Mouse (Mus musculus) v-Abl transformed pro-B cells (cell line): ENCODE measurements around the gene Cfl1.

ENCODE experiments used
- in situ Hi-C, 2 experiments: fragments of 400-800 bp; cut with MboI; formaldehyde crosslinking; loops; one replicate each; pipeline ENCODE4 v1.15.1; 2025; ENCODE audit not compliant: unreplicated experiment in 2 of 2

The Cfl1 gene

GRCm38 (mm10) chr19:5463791-5464562, 26.3 kb upstream of the Cfl1 start:
- in situ Hi-C loops, result no loop called here

- in situ Hi-C loops, result no loop called here
Measured at GRCm38 (mm10) chr19:5465037-5465436, 25.2 kb upstream of the Cfl1 start.

- in situ Hi-C loops, result no loop called here
Measured at GRCm38 (mm10) chr19:5466916-5467500, 23.2 kb upstream of the Cfl1 start.

GRCm38 (mm10) chr19:5468374-5468773, 21.9 kb upstream of the Cfl1 start, which contains the start of gene Ctsw:
Ctsw (minus strand) TSS chr19:5468507.
- in situ Hi-C loops, result no loop called here

- in situ Hi-C loops, result loop anchor here in 1 of 2 experiments (10.0 kb wide), 1 partner anchor 93 kb away; the partner anchor contains the start of genes Ap5b1 and Ovol1
Measured at GRCm38 (mm10) chr19:5471846-5472245, 18.4 kb upstream of the Cfl1 start.

GRCm38 (mm10) chr19:5472857-5473256, 17.4 kb upstream of the Cfl1 start:
- in situ Hi-C loops, result loop anchor here in 1 of 2 experiments (10.0 kb wide), 1 partner anchor 92 kb away; the partner anchor contains the start of genes Ap5b1 and Ovol1

GRCm38 (mm10) chr19:5473720-5474119, 16.5 kb upstream of the Cfl1 start, which contains the start of gene Efemp2:
Efemp2 (plus strand) TSS chr19:5473954.
- in situ Hi-C loops, result loop anchor here in 1 of 2 experiments (10.0 kb wide), 1 partner anchor 91 kb away; the partner anchor contains the start of genes Ap5b1 and Ovol1

GRCm38 (mm10) chr19:5474281-5475068, 15.8 kb upstream of the Cfl1 start:
- in situ Hi-C loops, result loop anchor here in 1 of 2 experiments (10.0 kb wide), 1 partner anchor 90 kb away; the partner anchor contains the start of genes Ap5b1 and Ovol1

GRCm38 (mm10) chr19:5475069-5475714, 15.1 kb upstream of the Cfl1 start:
- in situ Hi-C loops, result loop anchor here in 1 of 2 experiments (10.0 kb wide), 1 partner anchor 90 kb away; the partner anchor contains the start of genes Ap5b1 and Ovol1

GRCm38 (mm10) chr19:5477004-5477667, 13.1 kb upstream of the Cfl1 start:
- in situ Hi-C loops, result loop anchor here in 1 of 2 experiments (10.0 kb wide), 1 partner anchor 88 kb away; the partner anchor contains the start of genes Ap5b1 and Ovol1

GRCm38 (mm10) chr19:5477668-5478300, 12.5 kb upstream of the Cfl1 start:
- in situ Hi-C loops, result loop anchor here in 1 of 2 experiments (10.0 kb wide), 1 partner anchor 87 kb away; the partner anchor contains the start of genes Ap5b1 and Ovol1

- in situ Hi-C loops, result no loop called here
Measured at GRCm38 (mm10) chr19:5480016-5480415, 10.2 kb upstream of the Cfl1 start.

GRCm38 (mm10) chr19:5481398-5481797, 8.9 kb upstream of the Cfl1 start:
- in situ Hi-C loops, result no loop called here

GRCm38 (mm10) chr19:5483386-5484359, 6.6 kb upstream of the Cfl1 start:
- in situ Hi-C loops, result no loop called here

- in situ Hi-C loops, result no loop called here
Measured at GRCm38 (mm10) chr19:5484496-5484895, 5.8 kb upstream of the Cfl1 start.

GRCm38 (mm10) chr19:5485371-5485770, 4.9 kb upstream of the Cfl1 start:
- in situ Hi-C loops, result loop anchor here (5.0 kb wide), 3 partner anchors 53 to 118 kb away; partner anchors contain the start of genes AI837181 (in 1 of the 2), Banf1 (in 1 of the 2) and Eif1ad (in 1 of the 2)

GRCm38 (mm10) chr19:5485821-5486220, 4.4 kb upstream of the Cfl1 start:
- in situ Hi-C loops, result loop anchor here (5.0 kb wide), 3 partner anchors 54 to 119 kb away; partner anchors contain the start of genes AI837181 (in 1 of the 2), Banf1 (in 1 of the 2) and Eif1ad (in 1 of the 2)
